Mouse (Mus musculus) ZHBTc4 (cell line): ENCODE data around the gene 4933415A04Rik.

Experiments used
- DNase-seq: peaks from one replicate; pipeline ENCODE4 v3.0.0-alpha.2; 2011; ENCODE audit warnings: low read depth, low spot score

Gene 4933415A04Rik

DNA sequence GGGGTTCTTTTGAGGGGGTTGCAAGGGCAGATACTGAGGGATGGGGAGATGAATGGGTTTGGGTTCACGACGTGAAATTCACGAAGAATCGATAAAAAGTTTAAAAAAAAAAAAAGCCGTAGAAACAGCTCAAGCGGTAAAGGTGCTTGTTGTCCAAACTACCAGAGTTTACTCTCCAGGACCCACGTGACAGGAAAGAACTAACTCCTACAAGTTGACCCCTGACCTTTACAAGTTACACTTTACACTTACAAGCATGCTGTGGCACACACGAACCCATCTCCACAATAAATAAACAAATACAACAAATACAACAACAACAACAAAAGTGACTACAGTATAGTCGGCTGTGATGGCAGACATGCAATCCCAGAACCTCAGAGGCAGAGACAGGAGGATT, 44.8 kb downstream of the 4933415A04Rik start:
- no peak for DNase-seq

DNA sequence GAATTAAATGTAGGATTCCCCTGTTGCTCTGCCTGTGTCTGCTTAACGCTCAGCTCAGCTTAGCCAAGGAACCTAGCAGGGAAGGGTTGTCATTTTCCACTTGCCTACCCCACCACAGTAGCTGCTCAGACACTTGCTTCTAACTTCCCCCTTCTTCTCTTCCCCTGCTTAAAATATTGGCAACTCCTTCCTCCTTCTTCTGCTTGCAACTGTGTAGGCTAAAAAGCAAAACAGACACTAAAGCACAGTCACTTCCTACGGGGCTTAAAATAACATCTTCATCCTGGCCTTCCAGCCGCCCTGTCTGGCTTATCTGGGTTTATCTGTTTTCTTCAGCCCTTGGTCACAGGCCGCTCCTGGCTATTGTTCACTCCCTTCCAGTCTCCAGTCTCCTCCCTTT, 45.7 kb downstream of the 4933415A04Rik start:
- no peak for DNase-seq

DNA sequence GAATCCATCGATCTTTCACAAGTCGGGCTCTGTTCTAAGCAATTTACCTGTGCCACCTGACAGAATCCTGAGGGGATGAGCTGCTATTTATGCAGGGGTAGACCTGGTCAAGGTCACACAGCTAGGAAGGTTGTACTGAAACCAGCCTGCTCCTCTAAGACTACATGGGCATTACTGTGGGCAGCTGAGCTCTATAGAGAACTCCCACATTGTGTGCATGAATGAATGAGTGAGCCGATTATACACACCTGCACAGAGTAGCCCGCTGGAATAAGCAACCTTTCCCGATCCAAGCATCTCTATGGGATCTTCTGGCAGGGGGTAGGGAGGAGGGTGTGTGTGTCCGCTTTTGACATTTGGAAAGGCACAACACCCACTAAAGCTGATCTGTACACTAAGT, 46.3 kb downstream of the 4933415A04Rik start:
- no peak for DNase-seq

DNA sequence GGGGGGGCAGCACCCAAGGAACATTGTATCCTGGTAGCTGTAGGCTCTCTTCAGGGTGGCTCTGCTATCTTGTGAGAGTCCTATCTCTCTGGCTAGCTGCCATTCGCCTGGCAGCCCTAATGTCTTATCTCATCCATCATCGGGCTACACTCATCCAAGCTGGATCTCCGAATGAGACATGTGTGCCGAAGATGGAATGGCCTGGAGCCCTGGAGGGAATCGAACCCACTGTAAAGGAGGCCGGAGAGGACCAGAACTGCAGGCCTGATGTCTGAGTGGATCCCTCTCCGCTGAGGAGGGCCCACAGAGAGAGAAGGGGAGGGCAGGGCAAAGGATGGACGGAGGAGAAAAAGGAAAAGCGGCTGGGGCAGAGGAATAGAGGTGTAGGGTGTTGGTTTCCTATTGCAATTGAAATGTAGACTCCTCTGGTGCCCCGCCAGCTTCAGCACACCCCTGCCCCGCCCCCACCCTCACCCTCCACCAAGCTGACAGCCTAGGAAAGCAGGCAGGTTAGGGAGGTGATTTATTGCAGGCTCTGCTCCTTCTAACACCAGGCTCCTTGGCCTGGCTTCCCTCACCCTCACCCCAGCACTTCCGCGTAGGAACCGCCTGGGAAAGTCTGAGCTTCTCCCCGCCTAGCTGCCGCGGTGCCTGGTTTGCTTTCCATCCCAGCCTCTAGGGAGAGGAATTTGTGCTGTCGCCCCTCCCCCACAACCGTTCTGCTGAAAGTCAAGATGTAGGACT, 47.0 kb downstream of the 4933415A04Rik start:
- DNase-seq: peak; percentile 95

DNA sequence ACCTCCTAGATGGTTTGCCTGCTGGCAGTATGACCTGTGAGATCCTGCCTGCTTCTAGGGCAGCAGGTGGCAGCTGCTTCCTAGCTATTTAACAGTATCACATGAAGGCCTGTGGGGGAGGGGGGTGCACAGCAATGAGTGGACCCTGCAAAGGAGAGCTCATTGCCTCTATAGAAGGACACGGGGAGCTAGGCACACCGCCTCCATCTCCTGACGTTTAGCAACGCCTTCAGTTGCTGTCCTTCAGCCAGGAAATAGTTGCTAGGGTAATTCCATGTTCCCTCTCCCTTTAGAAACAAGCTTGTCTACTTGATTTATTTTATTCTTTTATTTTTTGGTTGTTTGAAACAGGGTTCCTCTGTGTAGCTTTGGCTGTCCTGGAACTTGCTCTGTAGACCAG, 49.9 kb downstream of the 4933415A04Rik start:
- no peak for DNase-seq

DNA sequence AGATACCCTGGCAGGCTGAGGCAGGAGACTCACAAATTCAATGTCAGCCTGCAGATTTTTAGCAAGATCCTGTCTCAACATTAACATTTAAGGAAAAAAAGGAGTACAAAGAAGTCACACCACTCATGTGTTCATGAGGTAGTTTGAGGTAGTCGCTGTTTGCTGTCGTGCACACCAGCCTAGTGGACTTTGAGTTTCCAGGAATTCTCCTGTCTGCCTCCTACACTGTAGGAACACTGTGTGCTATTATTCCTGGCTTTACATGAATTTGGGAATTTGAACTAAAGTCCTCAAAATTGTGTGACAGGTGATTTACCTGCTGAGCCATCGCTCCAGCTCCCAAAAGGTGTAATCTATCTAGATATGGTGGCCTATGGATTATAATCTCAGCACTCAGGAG, 51.6 kb downstream of the 4933415A04Rik start:
- DNase-seq: no peak
